Mouse (Mus musculus) neural tube, embryonic 14.5 days (tissue): ENCODE results near the gene Gm42715. TPM values are rescaled to one million over a fixed set of nuclear protein-coding genes. Genes with fewer than 3 reads are reported as not detected.

Experiments used
- ATAC-seq: fragments of 200-750 bp; cut with Nextera tagmentation; 2 replicates; pipeline ENCODE4 v1.8.0; 2017; ENCODE audit warnings: low read depth, mild to moderate bottlenecking, moderate TSS enrichment, moderate library complexity
- H3K27ac ChIP-seq: fragments of 300-500 bp; sonication (generic); 2 replicates; pipeline ENCODE4 v1.5.1; 2014; ENCODE audit warnings: low read depth, mild to moderate bottlenecking, control low read depth, low read length, moderate library complexity, mixed read lengths
- H3K27me3 ChIP-seq: fragments of 300-500 bp; sonication (generic); 2 replicates; pipeline ENCODE4 v1.6.1; 2014; ENCODE audit warnings: low read length; ENCODE audit not compliant: control insufficient read depth, insufficient read depth
- H3K36me3 ChIP-seq: fragments of 300-500 bp; sonication (generic); 2 replicates; pipeline ENCODE4 v1.6.1; 2014; ENCODE audit warnings: low read length, mixed read lengths; ENCODE audit not compliant: control insufficient read depth, insufficient read depth
- H3K4me1 ChIP-seq: fragments of 300-500 bp; sonication (generic); 2 replicates; pipeline ENCODE4 v1.6.1; 2014; ENCODE audit warnings: low read length; ENCODE audit not compliant: control insufficient read depth, insufficient read depth
- H3K4me2 ChIP-seq: fragments of 300-500 bp; sonication (generic); 2 replicates; pipeline ENCODE4 v1.6.1; 2014; ENCODE audit warnings: mild to moderate bottlenecking, low read depth, low read length, control low read depth
- H3K4me3 ChIP-seq: fragments of 300-500 bp; sonication (generic); 2 replicates; pipeline ENCODE4 v1.5.1; 2014; ENCODE audit warnings: low read depth, low read length, control low read depth, mixed read lengths
- H3K9ac ChIP-seq: fragments of 300-500 bp; sonication (generic); replicated peaks from 2 replicates; pipeline ENCODE4 v1.6.1; 2014; ENCODE audit warnings: low read depth, mild to moderate bottlenecking, control low read depth, low read length, mixed read lengths
- H3K9me3 ChIP-seq: fragments of 300-500 bp; sonication (generic); 2 replicates; pipeline ENCODE4 v1.6.1; 2016; ENCODE audit warnings: low read length; ENCODE audit not compliant: control insufficient read depth
- WGBS: fragments of 180-500 bp; shearing (Covaris S2); extraction: QIAGEN DNeasy Blood & Tissue Kit; methylation state at CpG from one replicate; pipeline ENCODE4 v1.1.7; 2014; 5-methylcytosine and 5-hydroxymethylcytosine counted together
- polyA plus RNA-seq: library from polyadenylated mRNA; unstranded; fragments of >200 nt; fragmentation: Nextera tagmentation; extraction: Ambion mirVana; gene quantifications from 2 replicates; pipeline ENCODE4 v1.2.1, GENCODE M21; 2014

The Gm42715 gene
- 18.3 and 19.7 TPM in 2 replicates for polyA plus RNA-seq

GRCm38 (mm10) chr7:127519284-127519683 lies at the start of gene Gm42715:
Gm42715 (plus strand) TSS chr7:127519584.
- Histone ChIP-seq H3K36me3 (peaks cover 70% of the 10 kb centered on the region), H3K9ac (no peak within 1 kb of the TSS), H3K9me3 (no peaks in the 10 kb centered on the region), H3K27ac (no peak within 1 kb of the TSS), H3K4me2 (no peak within 1 kb of the TSS), H3K4me1 (no peaks in the 10 kb centered on the region), H3K4me3 (no peak within 1 kb of the TSS), H3K27me3 (no peaks in the 10 kb centered on the region)
- WGBS: 97% methylated on average over 3 of the region's 3 CpGs
- no peak for ATAC-seq

- ATAC-seq: no peak
- peaks cover 13% of the 10 kb centered on the region for H3K4me1 ChIP-seq
- H3K4me2 ChIP-seq: peak overlapping the region; percentile 88
- no peaks in the 10 kb centered on the region for H3K27me3 ChIP-seq
- WGBS: 11% methylated on average over 10 of the region's 10 CpGs
- peak overlapping the region; percentile 91 for H3K4me3 ChIP-seq
- H3K27ac ChIP-seq: peak overlapping the region; percentile 98
- peak overlapping the region; percentile 90 for H3K9ac ChIP-seq
- peaks cover 12% of the 10 kb centered on the region for H3K36me3 ChIP-seq
- H3K9me3 ChIP-seq: no peaks in the 10 kb centered on the region
These were observed 49.2 kb upstream of the Gm42715 start for GRCm38 (mm10) chr7:127470011-127470715.

- Histone ChIP-seq H3K4me2 (peak overlapping the region; percentile 88), H3K9me3 (no peaks in the 10 kb centered on the region), H3K36me3 (peaks cover 20% of the 10 kb centered on the region), H3K9ac (peak overlapping the region; percentile 90), H3K27ac (peak overlapping the region; percentile 98), H3K4me1 (peaks cover 13% of the 10 kb centered on the region), H3K4me3 (peak overlapping the region; percentile 91), H3K27me3 (no peaks in the 10 kb centered on the region)
- peak; percentile 95 for ATAC-seq
- WGBS: under 1% methylated on average over 43 of the region's 46 CpGs
These were observed 48.4 kb upstream of the Gm42715 start for GRCm38 (mm10) chr7:127470743-127471645.

- H3K4me1 ChIP-seq: peaks cover 14% of the 10 kb centered on the region
- ATAC-seq: peak; percentile 5; the same call in 1 of the 2 replicates
- H3K4me2 ChIP-seq: peak overlapping the region; percentile 88
- no peaks in the 10 kb centered on the region for H3K27me3 ChIP-seq
- 0% methylated on average over 25 of the region's 25 CpGs for whole genome bisulfite sequencing
- peak overlapping the region; percentile 91 for H3K4me3 ChIP-seq
- peaks cover 24% of the 10 kb centered on the region for H3K36me3 ChIP-seq
- no peaks in the 10 kb centered on the region for H3K9me3 ChIP-seq
- peak overlapping the region; percentile 98 for H3K27ac ChIP-seq
- H3K9ac ChIP-seq: peak overlapping the region; percentile 90
These were observed 47.8 kb upstream of the Gm42715 start for GRCm38 (mm10) chr7:127471646-127472010.

- peak; percentile 4; the same call in 1 of the 2 replicates for ATAC-seq
These were observed 47.3 kb upstream of the Gm42715 start for GRCm38 (mm10) chr7:127472060-127472459.

GRCm38 (mm10) chr7:127473705-127474104 lies 45.7 kb upstream of the Gm42715 start:
- Histone ChIP-seq H3K9ac (no peak overlapping the region), H3K36me3 (peaks cover 24% of the 10 kb centered on the region), H3K9me3 (no peaks in the 10 kb centered on the region), H3K4me3 (no peak overlapping the region), H3K27me3 (no peaks in the 10 kb centered on the region), H3K27ac (no peak overlapping the region), H3K4me2 (no peak overlapping the region), H3K4me1 (peaks cover 18% of the 10 kb centered on the region)
- 76% methylated on average over 5 of the region's 5 CpGs for WGBS
- ATAC-seq: no peak

More at GRCm38 (mm10) chr7:127472060-127472459, 47.3 kb upstream of the Gm42715 start:
- peak overlapping the region; percentile 90 for H3K9ac ChIP-seq
- peaks cover 24% of the 10 kb centered on the region for H3K36me3 ChIP-seq
- peak overlapping the region; percentile 98 for H3K27ac ChIP-seq
- H3K9me3 ChIP-seq: no peaks in the 10 kb centered on the region
- H3K4me3 ChIP-seq: peak overlapping the region; percentile 91
- H3K4me2 ChIP-seq: peak overlapping the region; percentile 88
- WGBS: 1% methylated on average over 7 of the region's 7 CpGs
- no peaks in the 10 kb centered on the region for H3K27me3 ChIP-seq
- peaks cover 18% of the 10 kb centered on the region for H3K4me1 ChIP-seq

- Histone ChIP-seq H3K36me3 (peaks cover 24% of the 10 kb centered on the region), H3K9ac (no peak overlapping the region), H3K27ac (no peak overlapping the region), H3K27me3 (no peaks in the 10 kb centered on the region), H3K9me3 (no peaks in the 10 kb centered on the region), H3K4me1 (peaks cover 15% of the 10 kb centered on the region), H3K4me3 (no peak overlapping the region), H3K4me2 (no peak overlapping the region)
- no peak for ATAC-seq
- 90% methylated on average over 6 of the region's 6 CpGs for WGBS
These were observed 44.9 kb upstream of the Gm42715 start for GRCm38 (mm10) chr7:127474378-127475070.

- Histone ChIP-seq H3K27me3 (no peaks in the 10 kb centered on the region), H3K4me1 (peaks cover 18% of the 10 kb centered on the region), H3K36me3 (peaks cover 24% of the 10 kb centered on the region), H3K4me2 (no peak overlapping the region), H3K27ac (no peak overlapping the region), H3K9me3 (no peaks in the 10 kb centered on the region), H3K4me3 (no peak overlapping the region), H3K9ac (no peak overlapping the region)
- 96% methylated on average over 11 of the region's 11 CpGs for WGBS
- ATAC-seq: no peak
These were observed 44.1 kb upstream of the Gm42715 start for GRCm38 (mm10) chr7:127475186-127475740.
